In genomic region chr9:108093586-108093985, GRCm38 (mm10) we compare ENCODE assay signal across 8 mouse cellular contexts. TPM values are rescaled to one million over a fixed set of nuclear protein-coding genes. Genes with fewer than 3 reads are reported as not detected.
DNase-seq lines count a peak whose midpoint lies in the region; ATAC-seq and TF ChIP-seq lines count a peak whose summit lies in the region.

No protein-coding gene starts in this region.

- peaks cover 44% of the 10 kb centered on the region for H3K36me3 ChIP-seq in kidney, embryonic 14.5 days (ENCODE audit: control insufficient read depth, insufficient read depth, low read length)
- peaks cover 57% of the 10 kb centered on the region for H3K36me3 ChIP-seq in hindbrain, embryonic 14.5 days (replicated peaks; ENCODE audit: control insufficient read depth, insufficient read depth)
- H3K36me3 ChIP-seq in midbrain, embryonic 16.5 days (ENCODE audit: control insufficient read depth, insufficient read depth, low read length) = peaks cover 18% of the 10 kb centered on the region

- no peak for TF ChIP-seq CTCF in bone marrow, adult 2 months (IDR thresholded peaks at IDR 0.05; ENCODE audit: control insufficient read depth, insufficient read depth, low read length)

- H3K27me3 ChIP-seq in kidney, embryonic 14.5 days (ENCODE audit: control insufficient read depth, insufficient read depth, low read length) = no peaks in the 10 kb centered on the region
- no peaks in the 10 kb centered on the region for H3K27me3 ChIP-seq in hindbrain, embryonic 14.5 days (ENCODE audit: control insufficient read depth, insufficient read depth, low read length)
- no peaks in the 10 kb centered on the region for H3K27me3 ChIP-seq in midbrain, embryonic 16.5 days (ENCODE audit: control insufficient read depth, insufficient read depth, low read depth, low read length)

- WGBS in kidney, embryonic 14.5 days = 64% methylated on average over 10 of the region's 10 CpGs
- WGBS in bone marrow, adult 2 months = 67% methylated on average over 10 of the region's 10 CpGs
- 73% methylated on average over 10 of the region's 10 CpGs for WGBS in hindbrain, embryonic 14.5 days
- WGBS in midbrain, embryonic 16.5 days = 72% methylated on average over 10 of the region's 10 CpGs

- no peak for DNase-seq in kidney, adult 18-20 months
- no peak for DNase-seq in hindbrain, embryonic 14.5 days (ENCODE audit: low spot score)
- DNase-seq in frontal cortex, postnatal 14 days (ENCODE audit: low spot score in 2 of 2) = no peak
- no peak for DNase-seq in right cerebral cortex, adult 2 months (ENCODE audit: low spot score in 2 of 2)
- DNase-seq in cerebellum, postnatal 4 days (ENCODE audit: low spot score in 2 of 2) = no peak

- H3K4me3 ChIP-seq in kidney, embryonic 14.5 days (ENCODE audit: low read length) = peak overlapping the region; percentile 81
- peak overlapping the region; percentile 97 for H3K4me3 ChIP-seq in bone marrow, adult 2 months (replicated peaks; ENCODE audit: control insufficient read depth, low read depth, low read length)
- peak overlapping the region; percentile 59 for H3K4me3 ChIP-seq in hindbrain, embryonic 14.5 days (replicated peaks; ENCODE audit: low read length)
- peak overlapping the region; percentile 60 for H3K4me3 ChIP-seq in midbrain, embryonic 16.5 days (ENCODE audit: low read depth, low read length)

- TF ChIP-seq POLR2A in bone marrow, adult 2 months (IDR thresholded peaks at IDR 0.05; ENCODE audit: borderline replicate concordance, control insufficient read depth, low read depth, low read length) = no peak

- no peaks in the 10 kb centered on the region for H3K9me3 ChIP-seq in kidney, embryonic 14.5 days (ENCODE audit: control insufficient read depth, low read length)
- H3K9me3 ChIP-seq in hindbrain, embryonic 14.5 days (ENCODE audit: control insufficient read depth, low read length) = no peaks in the 10 kb centered on the region
- no peaks in the 10 kb centered on the region for H3K9me3 ChIP-seq in midbrain, embryonic 16.5 days (replicated peaks; ENCODE audit: control insufficient read depth, low read length, poor library complexity, severe bottlenecking)

- peak overlapping the region; percentile 69; the same call in 1 of the 2 replicates for H3K9ac ChIP-seq in kidney, embryonic 14.5 days (ENCODE audit: low read depth, low read length)
- H3K9ac ChIP-seq in hindbrain, embryonic 14.5 days = peak overlapping the region; percentile 73
- peak overlapping the region; percentile 78 for H3K9ac ChIP-seq in midbrain, embryonic 16.5 days (ENCODE audit: low read depth, low read length)

- no peak overlapping the region for H3K27ac ChIP-seq in kidney, embryonic 14.5 days (ENCODE audit: low read depth, low read length)
- peak overlapping the region; percentile 88 for H3K27ac ChIP-seq in bone marrow, adult 2 months (ENCODE audit: control insufficient read depth, insufficient read depth, low read depth, low read length, poor library complexity)
- no peak overlapping the region for H3K27ac ChIP-seq in hindbrain, embryonic 14.5 days
- H3K27ac ChIP-seq in midbrain, embryonic 16.5 days (ENCODE audit: low read length) = peak overlapping the region; percentile 75; the same call in 1 of the 2 replicates

- H3K4me1 ChIP-seq in kidney, embryonic 14.5 days (ENCODE audit: control insufficient read depth, insufficient read depth, low read length) = peaks cover 16% of the 10 kb centered on the region; the same call in 1 of the 2 replicates
- H3K4me1 ChIP-seq in bone marrow, adult 2 months (ENCODE audit: control insufficient read depth, insufficient read depth, low read length) = no peaks in the 10 kb centered on the region; the same call in 1 of the 2 replicates
- peaks cover 16% of the 10 kb centered on the region for H3K4me1 ChIP-seq in hindbrain, embryonic 14.5 days (replicated peaks; ENCODE audit: control insufficient read depth, insufficient read depth, low read length)
- H3K4me1 ChIP-seq in midbrain, embryonic 16.5 days (ENCODE audit: control insufficient read depth, insufficient read depth, low read length) = peaks cover 14% of the 10 kb centered on the region

- ATAC-seq in kidney, embryonic 14.5 days (ENCODE audit: low FRiP score, low TSS enrichment) = no peak
- ATAC-seq in hindbrain, embryonic 14.5 days (ENCODE audit: low FRiP score) = no peak
- ATAC-seq in midbrain, embryonic 16.5 days = peak; percentile 0; the same call in 1 of the 2 replicates

- peak overlapping the region; percentile 96 for H3K4me2 ChIP-seq in kidney, embryonic 14.5 days (replicated peaks; ENCODE audit: low read depth, low read length)
- peak overlapping the region; percentile 80 for H3K4me2 ChIP-seq in hindbrain, embryonic 14.5 days (replicated peaks)
- peak overlapping the region; percentile 98 for H3K4me2 ChIP-seq in midbrain, embryonic 16.5 days (ENCODE audit: low read length)

RNA-seq across cellular contexts. Expression of gene Apeh, which starts 0.8 kb away (rescaled TPM):
- polyA plus RNA-seq in kidney, embryonic 14.5 days (2014; fragmentation: Nextera tagmentation; extraction: Ambion mirVana) = 55.2 and 57.8 TPM in 2 replicates
- 159 and 206 TPM in 2 replicates for polyA plus RNA-seq in bone marrow, adult 2 months (2011; ENCODE audit: insufficient read depth, insufficient read length, low replicate concordance, missing spikeins)
- polyA plus RNA-seq in hindbrain, embryonic 14.5 days (2014; fragmentation: Nextera tagmentation; extraction: Ambion mirVana) = 44.8 and 48.7 TPM in 2 replicates
- polyA plus RNA-seq in midbrain, embryonic 16.5 days (2015; fragmentation: Nextera tagmentation; extraction: Ambion mirVana) = 46.0 and 50.8 TPM in 2 replicates

RNA-seq across cellular contexts. Expression of gene Rnf123, which starts 10.4 kb away (rescaled TPM):
- polyA plus RNA-seq in kidney, embryonic 14.5 days (2014; fragmentation: Nextera tagmentation; extraction: Ambion mirVana) = 20.0 and 30.9 TPM in 2 replicates
- 296 and 393 TPM in 2 replicates for polyA plus RNA-seq in bone marrow, adult 2 months (2011; ENCODE audit: insufficient read depth, insufficient read length, low replicate concordance, missing spikeins)
- polyA plus RNA-seq in hindbrain, embryonic 14.5 days (2014; fragmentation: Nextera tagmentation; extraction: Ambion mirVana) = 49.9 and 50.9 TPM in 2 replicates
- polyA plus RNA-seq in midbrain, embryonic 16.5 days (2015; fragmentation: Nextera tagmentation; extraction: Ambion mirVana) = 53.4 and 53.9 TPM in 2 replicates

RNA-seq across cellular contexts. Expression of gene Mst1, which starts 13.3 kb away (rescaled TPM):
- polyA plus RNA-seq in kidney, embryonic 14.5 days (2014; fragmentation: Nextera tagmentation; extraction: Ambion mirVana) = not detected in 2 replicates
- polyA plus RNA-seq in bone marrow, adult 2 months (2011; ENCODE audit: insufficient read depth, insufficient read length, low replicate concordance, missing spikeins) = 2.0 and 10.1 TPM in 2 replicates
- polyA plus RNA-seq in hindbrain, embryonic 14.5 days (2014; fragmentation: Nextera tagmentation; extraction: Ambion mirVana) = not detected in 2 replicates
- polyA plus RNA-seq in midbrain, embryonic 16.5 days (2015; fragmentation: Nextera tagmentation; extraction: Ambion mirVana) = 0.09 TPM in 1 of 2 replicates, not detected in the other

RNA-seq across cellular contexts. Expression of gene Amigo3, which starts 40.6 kb away (rescaled TPM):
- polyA plus RNA-seq in kidney, embryonic 14.5 days (2014; fragmentation: Nextera tagmentation; extraction: Ambion mirVana) = 1.6 and 2.1 TPM in 2 replicates
- 1.0 and 1.6 TPM in 2 replicates for polyA plus RNA-seq in bone marrow, adult 2 months (2011; ENCODE audit: insufficient read depth, insufficient read length, low replicate concordance, missing spikeins)
- polyA plus RNA-seq in hindbrain, embryonic 14.5 days (2014; fragmentation: Nextera tagmentation; extraction: Ambion mirVana) = 2.4 and 2.9 TPM in 2 replicates
- polyA plus RNA-seq in midbrain, embryonic 16.5 days (2015; fragmentation: Nextera tagmentation; extraction: Ambion mirVana) = 2.6 and 2.8 TPM in 2 replicates

RNA-seq across cellular contexts. Expression of gene Gmppb, which starts 44.5 kb away (rescaled TPM):
- 19.8 and 20.8 TPM in 2 replicates for polyA plus RNA-seq in kidney, embryonic 14.5 days (2014; fragmentation: Nextera tagmentation; extraction: Ambion mirVana)
- polyA plus RNA-seq in bone marrow, adult 2 months (2011; ENCODE audit: insufficient read depth, insufficient read length, low replicate concordance, missing spikeins) = 9.9 and 17.9 TPM in 2 replicates
- 17.7 and 18.2 TPM in 2 replicates for polyA plus RNA-seq in hindbrain, embryonic 14.5 days (2014; fragmentation: Nextera tagmentation; extraction: Ambion mirVana)
- polyA plus RNA-seq in midbrain, embryonic 16.5 days (2015; fragmentation: Nextera tagmentation; extraction: Ambion mirVana) = 19.8 and 22.8 TPM in 2 replicates

Comparison
In these comparisons a context has a peak if more than half of its experiments do, and no peak if none do; other contexts are left out.
1. H3K27ac ChIP-seq: peak in bone marrow, adult 2 months (single experiment) and midbrain, embryonic 16.5 days (single experiment); none in kidney, embryonic 14.5 days (single experiment) and hindbrain, embryonic 14.5 days (single experiment).
2. Peak in every context shown above with its lines, with median percentiles within 50 percentile points of each other: H3K4me2 ChIP-seq, H3K4me3 ChIP-seq and H3K9ac ChIP-seq.